Mouse (Mus musculus): ENCODE measurements around the gene Nampt. TPM values are rescaled to one million over a fixed set of nuclear protein-coding genes. Genes with fewer than 3 reads are reported as not detected.

Nampt gene
- total and polyA plus RNA-seq, 2 experiments from 2014 or later = 28.6 to 55.1 TPM

GRCm38 (mm10) chr12:32860820-32861219, 41.5 kb downstream of the Nampt start:
- TF ChIP-seq CTCF (IDR thresholded peaks at IDR 0.05; ENCODE audit: low read depth) = no peak
- no peaks in the 10 kb centered on the region for H3K9me3 ChIP-seq (ENCODE audit: low read length)
- no peak overlapping the region for H3K4me2 ChIP-seq (ENCODE audit: low read depth)
- ATAC-seq = no peak
- H3K27ac ChIP-seq (ENCODE audit: low read depth, low read length) = no peak overlapping the region
- WGBS = 94% methylated on average over 5 of the region's 5 CpGs
- H3K4me1 ChIP-seq (ENCODE audit: insufficient read depth) = no peaks in the 10 kb centered on the region
- H3K27me3 ChIP-seq (ENCODE audit: insufficient read depth, low read length) = no peaks in the 10 kb centered on the region
- H3K9ac ChIP-seq = no peak overlapping the region
- DNase-seq = no peak
- no peak overlapping the region for H3K4me3 ChIP-seq (ENCODE audit: low read depth, low read length)
- no peaks in the 10 kb centered on the region for H3K36me3 ChIP-seq (ENCODE audit: insufficient read depth)

- no peaks in the 10 kb centered on the region for H3K36me3 ChIP-seq (ENCODE audit: insufficient read depth)
- 87% methylated on average over 5 of the region's 5 CpGs for WGBS
- no peaks in the 10 kb centered on the region for H3K4me1 ChIP-seq (ENCODE audit: insufficient read depth)
- TF ChIP-seq CTCF (IDR thresholded peaks at IDR 0.05; ENCODE audit: low read depth) = no peak
- H3K9ac ChIP-seq = no peak overlapping the region
- no peaks in the 10 kb centered on the region for H3K9me3 ChIP-seq (ENCODE audit: low read length)
- no peak overlapping the region for H3K27ac ChIP-seq (ENCODE audit: low read depth, low read length)
- no peak overlapping the region for H3K4me3 ChIP-seq (ENCODE audit: low read depth, low read length)
- no peak for ATAC-seq
- no peak for DNase-seq
- no peaks in the 10 kb centered on the region for H3K27me3 ChIP-seq (ENCODE audit: insufficient read depth, low read length)
- no peak overlapping the region for H3K4me2 ChIP-seq (ENCODE audit: low read depth)
Measured at GRCm38 (mm10) chr12:32870815-32871214, 51.5 kb downstream of the Nampt start.

GRCm38 (mm10) chr12:32877500-32877899, 58.2 kb downstream of the Nampt start:
- Histone ChIP-seq H3K9ac (no peak overlapping the region), H3K9me3 (ENCODE audit: low read length) (no peaks in the 10 kb centered on the region), H3K27me3 (ENCODE audit: insufficient read depth, low read length) (no peaks in the 10 kb centered on the region), H3K4me2 (ENCODE audit: low read depth) (no peak overlapping the region), H3K4me3 (ENCODE audit: low read depth, low read length) (no peak overlapping the region), H3K4me1 (ENCODE audit: insufficient read depth) (no peaks in the 10 kb centered on the region), H3K27ac (ENCODE audit: low read depth, low read length) (no peak overlapping the region), H3K36me3 (ENCODE audit: insufficient read depth) (no peaks in the 10 kb centered on the region)
- DNase-seq (no peak), ATAC-seq (peak; percentile 35; the same call in 1 of the 2 replicates)
- no peak for TF ChIP-seq CTCF (IDR thresholded peaks at IDR 0.05; ENCODE audit: low read depth)
- 83% methylated on average over 9 of the region's 9 CpGs for WGBS

- Histone ChIP-seq H3K4me3 (ENCODE audit: low read depth, low read length) (no peak overlapping the region), H3K9me3 (ENCODE audit: low read length) (no peaks in the 10 kb centered on the region), H3K36me3 (ENCODE audit: insufficient read depth) (no peaks in the 10 kb centered on the region), H3K4me1 (ENCODE audit: insufficient read depth) (no peaks in the 10 kb centered on the region), H3K27ac (ENCODE audit: low read depth, low read length) (no peak overlapping the region), H3K27me3 (ENCODE audit: insufficient read depth, low read length) (no peaks in the 10 kb centered on the region), H3K4me2 (ENCODE audit: low read depth) (no peak overlapping the region), H3K9ac (no peak overlapping the region)
- no peak for TF ChIP-seq CTCF (IDR thresholded peaks at IDR 0.05; ENCODE audit: low read depth)
- DNase-seq = peak; percentile 64
- WGBS = 35% methylated on average over 11 of the region's 11 CpGs
- peak; percentile 89 for ATAC-seq
Measured at GRCm38 (mm10) chr12:32877964-32878571, 58.7 kb downstream of the Nampt start.

- DNase-seq = no peak
- no peaks in the 10 kb centered on the region for H3K27me3 ChIP-seq (ENCODE audit: insufficient read depth, low read length)
- H3K4me3 ChIP-seq (ENCODE audit: low read depth, low read length) = no peak overlapping the region
- no peak overlapping the region for H3K27ac ChIP-seq (ENCODE audit: low read depth, low read length)
- no peaks in the 10 kb centered on the region for H3K36me3 ChIP-seq (ENCODE audit: insufficient read depth)
- H3K9me3 ChIP-seq (ENCODE audit: low read length) = no peaks in the 10 kb centered on the region
- no peak for TF ChIP-seq CTCF (IDR thresholded peaks at IDR 0.05; ENCODE audit: low read depth)
- no peak for ATAC-seq
- no peaks in the 10 kb centered on the region for H3K4me1 ChIP-seq (ENCODE audit: insufficient read depth)
- WGBS = 85% methylated on average over 3 of the region's 3 CpGs
- H3K4me2 ChIP-seq (ENCODE audit: low read depth) = no peak overlapping the region
- H3K9ac ChIP-seq = no peak overlapping the region
Measured at GRCm38 (mm10) chr12:32879371-32879770, 60.0 kb downstream of the Nampt start.

- no peak overlapping the region for H3K4me3 ChIP-seq (ENCODE audit: low read depth, low read length)
- no peak overlapping the region for H3K9ac ChIP-seq
- no peak overlapping the region for H3K4me2 ChIP-seq (ENCODE audit: low read depth)
- no peak for DNase-seq
- 71% methylated on average over 9 of the region's 9 CpGs for WGBS
- TF ChIP-seq CTCF (IDR thresholded peaks at IDR 0.05; ENCODE audit: low read depth) = no peak
- no peak for ATAC-seq
- no peaks in the 10 kb centered on the region for H3K4me1 ChIP-seq (ENCODE audit: insufficient read depth)
- H3K27me3 ChIP-seq (ENCODE audit: insufficient read depth, low read length) = no peaks in the 10 kb centered on the region
- no peaks in the 10 kb centered on the region for H3K9me3 ChIP-seq (ENCODE audit: low read length)
- H3K27ac ChIP-seq (ENCODE audit: low read depth, low read length) = no peak overlapping the region
- H3K36me3 ChIP-seq (ENCODE audit: insufficient read depth) = no peaks in the 10 kb centered on the region
Measured at GRCm38 (mm10) chr12:32884356-32884755, 65.0 kb downstream of the Nampt start.

- Histone ChIP-seq H3K9ac (no peak overlapping the region), H3K36me3 (ENCODE audit: insufficient read depth) (no peaks in the 10 kb centered on the region), H3K27ac (ENCODE audit: low read depth, low read length) (no peak overlapping the region), H3K4me1 (ENCODE audit: insufficient read depth) (no peaks in the 10 kb centered on the region), H3K4me2 (ENCODE audit: low read depth) (no peak overlapping the region), H3K27me3 (ENCODE audit: insufficient read depth, low read length) (no peaks in the 10 kb centered on the region), H3K9me3 (ENCODE audit: low read length) (no peaks in the 10 kb centered on the region), H3K4me3 (ENCODE audit: low read depth, low read length) (no peak overlapping the region)
- no peak for TF ChIP-seq CTCF (IDR thresholded peaks at IDR 0.05; ENCODE audit: low read depth)
- WGBS = 76% methylated on average over 2 of the region's 2 CpGs
- ATAC-seq (no peak), DNase-seq (no peak)
Measured at GRCm38 (mm10) chr12:32885041-32885440, 65.7 kb downstream of the Nampt start.
